Mouse (Mus musculus): ENCODE results near the gene Pbx1. TPM values are rescaled to one million over a fixed set of nuclear protein-coding genes. Genes with fewer than 3 reads are reported as not detected.

Gene Pbx1
- polyA plus RNA-seq, 1 experiment, result 11.0 TPM

- WGBS, result 80% methylated on average over 6 of the region's 6 CpGs
- TF ChIP-seq POLR2A (IDR thresholded peaks at IDR 0.05; ENCODE audit: low read depth, low read length) (no peak), CTCF (IDR thresholded peaks at IDR 0.05; ENCODE audit: extremely low read depth, insufficient read length, insufficient replicate concordance, low read depth, low read length) (no peak)
- no peak overlapping the region for H3K4me3 ChIP-seq (ENCODE audit: low read depth, low read length)
- no peaks in the 10 kb centered on the region for H3K4me1 ChIP-seq (ENCODE audit: control insufficient read depth, insufficient read depth, insufficient read length, low read length)
- H3K27ac ChIP-seq (ENCODE audit: insufficient read depth, low read depth, low read length), result no peak overlapping the region
- H3K27me3 ChIP-seq (ENCODE audit: control insufficient read depth, insufficient read depth, low read length), result no peaks in the 10 kb centered on the region
- H3K36me3 ChIP-seq (ENCODE audit: control insufficient read depth, insufficient read depth, low read length), result peaks cover 1% of the 10 kb centered on the region; the same call in 1 of the 2 replicates
Measured at GRCm38 (mm10) chr1:168394535-168394934, 37.5 kb downstream of the Pbx1 start.

GRCm38 (mm10) chr1:168393456-168393855 lies 38.6 kb downstream of the Pbx1 start:
- H3K27ac ChIP-seq (ENCODE audit: insufficient read depth, low read depth, low read length), result no peak overlapping the region
- 60% methylated on average over 4 of the region's 4 CpGs for WGBS
- no peak for TF ChIP-seq CTCF (IDR thresholded peaks at IDR 0.05; ENCODE audit: extremely low read depth, insufficient read length, insufficient replicate concordance, low read depth, low read length)
- TF ChIP-seq POLR2A (IDR thresholded peaks at IDR 0.05; ENCODE audit: low read depth, low read length), result no peak

DNA sequence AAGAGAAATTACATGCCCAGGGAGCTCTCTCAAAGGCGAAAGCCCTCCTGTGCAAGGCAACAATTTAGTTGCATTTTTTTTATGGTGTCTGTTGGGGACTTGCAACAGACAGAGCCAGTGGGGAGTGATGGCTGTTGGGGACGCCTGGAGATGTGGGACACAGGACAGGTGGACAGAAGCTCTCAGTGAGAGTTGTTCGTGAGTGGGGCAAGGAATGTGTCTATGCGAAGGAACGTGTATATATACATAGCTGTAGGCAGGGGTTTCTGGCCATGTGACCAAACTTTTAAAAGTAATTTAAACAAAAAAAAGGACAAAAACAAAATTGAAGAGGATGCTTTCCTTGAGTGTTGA lies 39.6 kb downstream of the Pbx1 start:
- H3K27ac ChIP-seq (ENCODE audit: insufficient read depth, low read depth, low read length), result no peak overlapping the region
- 90% methylated on average over 5 of the region's 5 CpGs for WGBS

More at GRCm38 (mm10) chr1:168393456-168393855, 38.6 kb downstream of the Pbx1 start:
- H3K36me3 ChIP-seq (ENCODE audit: control insufficient read depth, insufficient read depth, low read length), result peaks cover 1% of the 10 kb centered on the region; the same call in 1 of the 2 replicates
- H3K27me3 ChIP-seq (ENCODE audit: control insufficient read depth, insufficient read depth, low read length), result no peaks in the 10 kb centered on the region
- H3K4me1 ChIP-seq (ENCODE audit: control insufficient read depth, insufficient read depth, insufficient read length, low read length), result no peaks in the 10 kb centered on the region
- no peak overlapping the region for H3K4me3 ChIP-seq (ENCODE audit: low read depth, low read length)

GRCm38 (mm10) chr1:168391617-168392499 lies 40.2 kb downstream of the Pbx1 start:
- Histone ChIP-seq H3K27ac (ENCODE audit: insufficient read depth, low read depth, low read length) (no peak overlapping the region), H3K36me3 (ENCODE audit: control insufficient read depth, insufficient read depth, low read length) (peaks cover 1% of the 10 kb centered on the region; the same call in 1 of the 2 replicates), H3K27me3 (ENCODE audit: control insufficient read depth, insufficient read depth, low read length) (no peaks in the 10 kb centered on the region), H3K4me3 (ENCODE audit: low read depth, low read length) (no peak overlapping the region), H3K4me1 (ENCODE audit: control insufficient read depth, insufficient read depth, insufficient read length, low read length) (no peaks in the 10 kb centered on the region)
- WGBS, result 62% methylated on average over 20 of the region's 20 CpGs
- TF ChIP-seq POLR2A (IDR thresholded peaks at IDR 0.05; ENCODE audit: low read depth, low read length) (no peak), CTCF (IDR thresholded peaks at IDR 0.05; ENCODE audit: extremely low read depth, insufficient read length, insufficient replicate concordance, low read depth, low read length) (no peak)

More for the DNA sequence above, 39.6 kb downstream of the Pbx1 start:
- no peaks in the 10 kb centered on the region for H3K4me1 ChIP-seq (ENCODE audit: control insufficient read depth, insufficient read depth, insufficient read length, low read length)
- H3K4me3 ChIP-seq (ENCODE audit: low read depth, low read length), result no peak overlapping the region
- TF ChIP-seq CTCF (IDR thresholded peaks at IDR 0.05; ENCODE audit: extremely low read depth, insufficient read length, insufficient replicate concordance, low read depth, low read length), result no peak
- no peak for TF ChIP-seq POLR2A (IDR thresholded peaks at IDR 0.05; ENCODE audit: low read depth, low read length)
- H3K36me3 ChIP-seq (ENCODE audit: control insufficient read depth, insufficient read depth, low read length), result peaks cover 1% of the 10 kb centered on the region; the same call in 1 of the 2 replicates
- no peaks in the 10 kb centered on the region for H3K27me3 ChIP-seq (ENCODE audit: control insufficient read depth, insufficient read depth, low read length)

GRCm38 (mm10) chr1:168390748-168391147 lies 41.3 kb downstream of the Pbx1 start:
- TF ChIP-seq CTCF (IDR thresholded peaks at IDR 0.05; ENCODE audit: extremely low read depth, insufficient read length, insufficient replicate concordance, low read depth, low read length), result no peak
- no peak for TF ChIP-seq POLR2A (IDR thresholded peaks at IDR 0.05; ENCODE audit: low read depth, low read length)
- no peak overlapping the region for H3K4me3 ChIP-seq (ENCODE audit: low read depth, low read length)
- H3K27ac ChIP-seq (ENCODE audit: insufficient read depth, low read depth, low read length), result no peak overlapping the region
- H3K27me3 ChIP-seq (ENCODE audit: control insufficient read depth, insufficient read depth, low read length), result no peaks in the 10 kb centered on the region
- H3K4me1 ChIP-seq (ENCODE audit: control insufficient read depth, insufficient read depth, insufficient read length, low read length), result no peaks in the 10 kb centered on the region
- H3K36me3 ChIP-seq (ENCODE audit: control insufficient read depth, insufficient read depth, low read length), result peaks cover 1% of the 10 kb centered on the region; the same call in 1 of the 2 replicates

- Histone ChIP-seq H3K4me1 (ENCODE audit: control insufficient read depth, insufficient read depth, insufficient read length, low read length) (peaks cover 14% of the 10 kb centered on the region), H3K4me3 (ENCODE audit: low read depth, low read length) (no peak overlapping the region), H3K27me3 (ENCODE audit: control insufficient read depth, insufficient read depth, low read length) (no peaks in the 10 kb centered on the region), H3K27ac (ENCODE audit: insufficient read depth, low read depth, low read length) (no peak overlapping the region), H3K36me3 (ENCODE audit: control insufficient read depth, insufficient read depth, low read length) (peaks cover 1% of the 10 kb centered on the region; the same call in 1 of the 2 replicates)
- TF ChIP-seq CTCF (IDR thresholded peaks at IDR 0.05; ENCODE audit: extremely low read depth, insufficient read length, insufficient replicate concordance, low read depth, low read length), result no peak
- TF ChIP-seq POLR2A (IDR thresholded peaks at IDR 0.05; ENCODE audit: low read depth, low read length), result no peak
- WGBS, result 74% methylated on average over 6 of the region's 6 CpGs
Measured at GRCm38 (mm10) chr1:168386159-168386558, 45.9 kb downstream of the Pbx1 start.

GRCm38 (mm10) chr1:168384594-168384955 lies 47.5 kb downstream of the Pbx1 start:
- Histone ChIP-seq H3K27ac (ENCODE audit: insufficient read depth, low read depth, low read length) (no peak overlapping the region), H3K4me1 (ENCODE audit: control insufficient read depth, insufficient read depth, insufficient read length, low read length) (peaks cover 25% of the 10 kb centered on the region), H3K4me3 (ENCODE audit: low read depth, low read length) (no peak overlapping the region), H3K27me3 (ENCODE audit: control insufficient read depth, insufficient read depth, low read length) (no peaks in the 10 kb centered on the region), H3K36me3 (ENCODE audit: control insufficient read depth, insufficient read depth, low read length) (no peaks in the 10 kb centered on the region)
- WGBS, result 60% methylated on average over 6 of the region's 6 CpGs
- TF ChIP-seq POLR2A (IDR thresholded peaks at IDR 0.05; ENCODE audit: low read depth, low read length) (no peak), CTCF (IDR thresholded peaks at IDR 0.05; ENCODE audit: extremely low read depth, insufficient read length, insufficient replicate concordance, low read depth, low read length) (no peak)

Data from small intestine, adult 2 months (tissue).